21 mouse cellular contexts compared by ENCODE assay signal in genomic region chr12:107262516-107262915, GRCm38 (mm10).
DNase-seq lines count a peak whose midpoint lies in the region; ATAC-seq lines count a peak whose summit lies in the region.
"Had no signal": no experiment of that assay in that cellular context is flagged by ENCODE, and none has a peak within 500 bp of the region (broad histone marks: within the 10 kb centered on the region; RNA-seq: fewer than 3 reads in every experiment).

No protein-coding gene starts in this region.

- H3K27ac ChIP-seq in hindbrain, embryonic 14.5 days, result no peak overlapping the region
- H3K27ac ChIP-seq in hindbrain, embryonic 11.5 days (ENCODE audit: low read depth, low read length), result no peak overlapping the region
- H3K27ac ChIP-seq in midbrain, embryonic 14.5 days (replicated peaks; ENCODE audit: low read depth, low read length), result no peak overlapping the region
- H3K27ac ChIP-seq in midbrain, embryonic 13.5 days, result no peak overlapping the region
- H3K27ac ChIP-seq: hindbrain, embryonic 12.5 days; midbrain, embryonic 12.5 days; stomach, embryonic 15.5 days had no signal

- DNase-seq in cerebellum, postnatal 4 days (ENCODE audit: low spot score in 2 of 2), result peak; percentile 34 to 68
- peak; percentile 38 for DNase-seq in hindbrain, embryonic 14.5 days (ENCODE audit: low spot score)
- DNase-seq in hindbrain, embryonic 11.5 days (ENCODE audit: low spot score), result no peak
- peak; percentile 62 for DNase-seq in midbrain, embryonic 14.5 days
- DNase-seq in testis, postnatal 10 days (ENCODE audit: low spot score), result peak; percentile 46
- no peak for DNase-seq in testis, postnatal 14 days (ENCODE audit: low spot score)
- DNase-seq: adrenal gland, postnatal 25 days; cerebellum, adult 18-20 months; cerebellum, postnatal 36 days; kidney, adult 9 months; kidney, postnatal 14 days; thymus, adult 2 months had no signal

- H3K27me3 ChIP-seq in hindbrain, embryonic 14.5 days (ENCODE audit: control insufficient read depth, insufficient read depth, low read length), result no peaks in the 10 kb centered on the region
- no peaks in the 10 kb centered on the region for H3K27me3 ChIP-seq in hindbrain, embryonic 11.5 days (ENCODE audit: control insufficient read depth, insufficient read depth, low read length)
- H3K27me3 ChIP-seq in midbrain, embryonic 14.5 days (ENCODE audit: control insufficient read depth, insufficient read depth, low read length), result no peaks in the 10 kb centered on the region
- H3K27me3 ChIP-seq in midbrain, embryonic 13.5 days, result no peaks in the 10 kb centered on the region
- H3K27me3 ChIP-seq: hindbrain, embryonic 12.5 days; stomach, embryonic 15.5 days had no signal

- H3K4me2 ChIP-seq in hindbrain, embryonic 14.5 days (replicated peaks), result no peak overlapping the region
- H3K4me2 ChIP-seq in hindbrain, embryonic 11.5 days (replicated peaks; ENCODE audit: low read depth, low read length), result no peak overlapping the region
- no peak overlapping the region for H3K4me2 ChIP-seq in midbrain, embryonic 14.5 days (ENCODE audit: low read length)
- no peak overlapping the region for H3K4me2 ChIP-seq in midbrain, embryonic 13.5 days (replicated peaks)
- H3K4me2 ChIP-seq: heart, embryonic 11.5 days; hindbrain, embryonic 12.5 days; midbrain, embryonic 12.5 days; stomach, embryonic 15.5 days had no signal

- H3K4me3 ChIP-seq in hindbrain, embryonic 14.5 days (replicated peaks; ENCODE audit: low read length), result no peak overlapping the region
- no peak overlapping the region for H3K4me3 ChIP-seq in hindbrain, embryonic 11.5 days (ENCODE audit: low read depth, low read length)
- no peak overlapping the region for H3K4me3 ChIP-seq in midbrain, embryonic 14.5 days (replicated peaks; ENCODE audit: low read depth, low read length)
- H3K4me3 ChIP-seq in midbrain, embryonic 13.5 days (replicated peaks), result no peak overlapping the region
- H3K4me3 ChIP-seq: hindbrain, embryonic 12.5 days; midbrain, embryonic 12.5 days; stomach, embryonic 15.5 days had no signal

- no peaks in the 10 kb centered on the region for H3K4me1 ChIP-seq in hindbrain, embryonic 14.5 days (replicated peaks; ENCODE audit: control insufficient read depth, insufficient read depth, low read length)
- no peaks in the 10 kb centered on the region for H3K4me1 ChIP-seq in hindbrain, embryonic 11.5 days (replicated peaks; ENCODE audit: control insufficient read depth, insufficient read depth, low read length)
- no peaks in the 10 kb centered on the region for H3K4me1 ChIP-seq in midbrain, embryonic 14.5 days (ENCODE audit: control insufficient read depth, insufficient read depth, low read length)
- 0 out of 2 replicates have a peak, but pooled peaks cover 3% of the 10 kb centered on the region for H3K4me1 ChIP-seq in midbrain, embryonic 13.5 days (replicated peaks)
- H3K4me1 ChIP-seq: midbrain, embryonic 12.5 days; stomach, embryonic 15.5 days had no signal

- ATAC-seq in cerebellum, adult (ENCODE audit: insufficient number of reproducible peaks, low FRiP score, low TSS enrichment), result no peak
- ATAC-seq in hindbrain, embryonic 14.5 days (ENCODE audit: low FRiP score), result no peak
- ATAC-seq in hindbrain, embryonic 11.5 days (ENCODE audit: low FRiP score), result no peak
- ATAC-seq in midbrain, embryonic 14.5 days (ENCODE audit: low FRiP score, low TSS enrichment), result no peak
- no peak for ATAC-seq in midbrain, embryonic 13.5 days
- ATAC-seq: CD4-positive, CD25-positive, alpha-beta regulatory T cell, adult 4 months; intestine, embryonic 16.5 days; lung, postnatal 0 days had no signal

- WGBS in hindbrain, embryonic 14.5 days, result 70% methylated on average over 4 of the region's 4 CpGs
- 92% methylated on average over 4 of the region's 4 CpGs for WGBS in hindbrain, embryonic 11.5 days
- 79% methylated on average over 4 of the region's 4 CpGs for WGBS in midbrain, embryonic 14.5 days
- 86% methylated on average over 4 of the region's 4 CpGs for WGBS in midbrain, embryonic 13.5 days

- H3K9ac ChIP-seq in hindbrain, embryonic 14.5 days, result no peak overlapping the region
- H3K9ac ChIP-seq in hindbrain, embryonic 11.5 days (ENCODE audit: low read depth, low read length), result no peak overlapping the region
- H3K9ac ChIP-seq in midbrain, embryonic 14.5 days (replicated peaks; ENCODE audit: low read length), result no peak overlapping the region
- H3K9ac ChIP-seq in midbrain, embryonic 13.5 days (replicated peaks), result no peak overlapping the region
- H3K9ac ChIP-seq: hindbrain, embryonic 12.5 days; midbrain, embryonic 12.5 days; stomach, embryonic 15.5 days had no signal

- H3K9me3 ChIP-seq in hindbrain, embryonic 14.5 days (ENCODE audit: control insufficient read depth, low read length), result no peaks in the 10 kb centered on the region
- no peaks in the 10 kb centered on the region for H3K9me3 ChIP-seq in hindbrain, embryonic 11.5 days (ENCODE audit: control insufficient read depth, low read length)
- H3K9me3 ChIP-seq in midbrain, embryonic 14.5 days (ENCODE audit: control insufficient read depth, low read length), result no peaks in the 10 kb centered on the region
- H3K9me3 ChIP-seq in midbrain, embryonic 13.5 days, result no peaks in the 10 kb centered on the region
- H3K9me3 ChIP-seq: hindbrain, embryonic 12.5 days; midbrain, embryonic 12.5 days; stomach, embryonic 15.5 days had no signal

- H3K36me3 ChIP-seq in hindbrain, embryonic 14.5 days (replicated peaks; ENCODE audit: control insufficient read depth, insufficient read depth), result no peaks in the 10 kb centered on the region
- H3K36me3 ChIP-seq in hindbrain, embryonic 11.5 days (ENCODE audit: control insufficient read depth, insufficient read depth, low read length), result no peaks in the 10 kb centered on the region
- no peaks in the 10 kb centered on the region for H3K36me3 ChIP-seq in midbrain, embryonic 14.5 days (ENCODE audit: control insufficient read depth, insufficient read depth, low read length)
- no peaks in the 10 kb centered on the region for H3K36me3 ChIP-seq in midbrain, embryonic 13.5 days
- H3K36me3 ChIP-seq: hindbrain, embryonic 12.5 days; midbrain, embryonic 12.5 days; stomach, embryonic 15.5 days had no signal

Comparison
In these comparisons a context has a peak if more than half of its experiments do, and no peak if none do; other contexts are left out.
1. DNase-seq: peak in cerebellum, postnatal 4 days (2 of 2), hindbrain, embryonic 14.5 days (single experiment), midbrain, embryonic 14.5 days (single experiment) and testis, postnatal 10 days (single experiment); none in hindbrain, embryonic 11.5 days (single experiment) and testis, postnatal 14 days (single experiment).